Mouse (Mus musculus): ENCODE data around the gene Polr3h. TPM values are rescaled to one million over a fixed set of nuclear protein-coding genes. Genes with fewer than 3 reads are reported as not detected.

Polr3h gene
- polyA plus RNA-seq, 1 experiment from 2014 or later = 61.8 TPM

DNA sequence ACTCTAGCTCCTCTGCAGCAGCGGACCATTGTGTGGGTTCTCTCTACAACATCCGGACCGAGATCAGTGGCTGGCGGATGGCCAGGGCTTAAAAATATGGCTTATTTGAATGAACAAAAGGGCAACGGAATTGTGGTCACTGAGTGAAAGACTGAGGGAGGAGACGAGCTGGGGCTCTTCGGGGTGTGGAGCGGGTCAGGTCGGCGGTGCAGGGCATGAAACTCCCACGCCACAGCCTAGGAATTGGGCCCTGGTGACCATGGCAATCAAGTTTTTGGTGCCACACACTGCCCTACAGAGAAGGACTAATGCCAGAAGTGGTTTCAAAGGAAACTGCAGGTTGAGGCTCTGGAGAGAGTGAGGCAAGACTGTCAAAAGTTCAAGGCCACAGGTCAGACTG, 2.2 kb upstream of the Polr3h start:
- WGBS = 45% methylated on average over 11 of the region's 11 CpGs
- H3K9me3 ChIP-seq = no peaks in the 10 kb centered on the region
- no peak overlapping the region for H3K4me2 ChIP-seq (replicated peaks)
- H3K9ac ChIP-seq = no peak overlapping the region
- H3K27ac ChIP-seq = no peak overlapping the region
- H3K27me3 ChIP-seq (replicated peaks) = no peaks in the 10 kb centered on the region
- no peak overlapping the region for H3K4me3 ChIP-seq
- H3K36me3 ChIP-seq = no peaks in the 10 kb centered on the region
- ATAC-seq (ENCODE audit: low FRiP score, low read depth) = no peak
- peaks cover 31% of the 10 kb centered on the region for H3K4me1 ChIP-seq

DNA sequence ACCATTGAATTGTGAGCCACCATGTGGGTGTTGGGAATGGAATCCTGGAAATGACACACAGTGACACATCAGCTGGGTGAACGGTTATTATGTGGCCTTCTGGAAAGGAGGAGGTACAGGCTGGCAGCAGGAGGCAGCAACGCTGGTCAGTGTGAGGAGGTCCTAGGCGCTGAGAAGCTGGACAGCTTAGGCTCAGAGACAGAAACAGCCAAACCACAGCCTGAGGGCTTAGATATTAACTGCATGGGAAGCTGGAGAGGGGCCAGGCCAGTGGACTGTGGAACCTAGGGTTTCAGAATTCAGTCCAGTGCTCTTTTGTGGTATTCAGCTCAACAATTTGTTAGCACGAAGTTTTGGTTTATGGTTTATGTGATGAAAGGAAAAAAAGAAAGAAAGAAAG, 1.7 kb upstream of the Polr3h start:
- Histone ChIP-seq H3K27me3 (replicated peaks) (no peaks in the 10 kb centered on the region), H3K4me3 (no peak overlapping the region), H3K9ac (no peak overlapping the region), H3K4me1 (peaks cover 26% of the 10 kb centered on the region), H3K36me3 (no peaks in the 10 kb centered on the region), H3K27ac (no peak overlapping the region; the same call in 1 of the 2 replicates), H3K9me3 (no peaks in the 10 kb centered on the region), H3K4me2 (replicated peaks) (no peak overlapping the region)
- ATAC-seq (ENCODE audit: low FRiP score, low read depth) = no peak
- 54% methylated on average over 4 of the region's 4 CpGs for WGBS

DNA sequence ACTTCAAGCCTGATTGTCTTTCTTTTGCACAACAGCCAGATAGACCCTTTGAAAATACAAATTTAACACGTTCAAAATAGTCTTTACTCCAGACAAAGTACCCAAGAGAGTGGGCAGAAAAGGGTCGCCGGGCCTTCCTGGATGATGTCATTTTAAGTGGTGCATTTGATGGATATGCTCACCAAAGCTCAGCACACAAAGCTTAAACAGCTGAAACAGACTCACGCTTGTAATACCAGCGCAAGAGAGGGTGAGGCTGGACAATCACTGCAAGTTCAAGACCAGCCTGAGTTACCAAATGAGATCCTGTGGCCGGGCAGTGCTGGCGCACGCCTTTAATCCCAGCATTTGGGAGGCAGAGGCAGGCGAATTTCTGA, 394 bp upstream of the Polr3h start:
- Histone ChIP-seq H3K9ac (no peak overlapping the region), H3K4me3 (peak overlapping the region; percentile 73), H3K36me3 (peaks cover 3% of the 10 kb centered on the region; the same call in 1 of the 2 replicates), H3K4me2 (replicated peaks) (peak overlapping the region; percentile 99), H3K27ac (peak overlapping the region; percentile 59; the same call in 1 of the 2 replicates), H3K9me3 (no peaks in the 10 kb centered on the region), H3K27me3 (replicated peaks) (no peaks in the 10 kb centered on the region), H3K4me1 (peaks cover 29% of the 10 kb centered on the region)
- ATAC-seq (ENCODE audit: low FRiP score, low read depth) = peak; percentile 41; the same call in 1 of the 2 replicates
- WGBS = 29% methylated on average over 9 of the region's 9 CpGs

DNA sequence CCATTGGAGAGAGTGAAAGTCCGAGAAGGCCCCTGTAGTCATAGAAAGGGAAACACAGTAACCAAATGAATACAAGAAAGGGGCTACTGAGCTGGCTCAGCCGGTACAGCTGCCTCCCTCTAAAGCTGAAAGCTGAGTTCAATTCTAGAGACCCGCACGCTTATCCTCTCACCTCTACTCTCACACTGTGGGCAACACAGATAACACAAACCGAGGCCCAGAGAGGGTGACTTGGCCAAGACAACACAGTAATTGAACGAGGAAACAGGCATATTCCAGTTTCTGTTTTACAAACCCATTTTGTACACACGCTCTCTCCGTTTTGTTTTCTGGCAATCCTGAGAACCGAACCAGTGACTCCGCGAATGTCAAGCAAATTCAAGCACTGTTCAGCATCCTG, 1.1 kb downstream of the Polr3h start:
- no peak overlapping the region for H3K27ac ChIP-seq
- H3K9me3 ChIP-seq = no peaks in the 10 kb centered on the region
- 88% methylated on average over 11 of the region's 11 CpGs for WGBS
- peak overlapping the region; percentile 99 for H3K4me2 ChIP-seq (replicated peaks)
- peaks cover 3% of the 10 kb centered on the region; the same call in 1 of the 2 replicates for H3K36me3 ChIP-seq
- H3K9ac ChIP-seq = peak overlapping the region; percentile 73
- H3K4me3 ChIP-seq = peak overlapping the region; percentile 73
- ATAC-seq (ENCODE audit: low FRiP score, low read depth) = no peak
- H3K27me3 ChIP-seq (replicated peaks) = no peaks in the 10 kb centered on the region
- H3K4me1 ChIP-seq = peaks cover 29% of the 10 kb centered on the region

DNA sequence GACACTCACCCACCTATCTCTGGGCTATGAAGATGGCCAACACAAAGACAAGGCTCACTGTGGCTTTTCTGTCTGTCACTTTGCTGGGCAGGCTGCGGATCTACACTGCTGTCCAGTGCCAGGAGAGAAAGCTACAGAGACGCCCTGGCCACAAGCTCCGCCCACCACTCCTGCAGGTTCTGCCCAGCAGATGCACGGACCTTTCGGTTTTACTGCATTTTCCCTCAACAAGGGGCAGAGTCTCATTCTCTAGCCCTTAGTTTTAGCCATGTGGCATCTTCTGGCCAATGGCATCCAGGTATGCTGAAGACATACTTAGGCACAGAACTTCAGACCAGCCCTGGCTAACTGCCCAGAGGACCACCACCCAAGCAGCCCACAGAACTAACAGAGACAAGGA, 4.8 kb downstream of the Polr3h start:
- Histone ChIP-seq H3K4me1 (peaks cover 21% of the 10 kb centered on the region), H3K9ac (no peak overlapping the region), H3K27ac (no peak overlapping the region), H3K4me3 (no peak overlapping the region), H3K4me2 (replicated peaks) (no peak overlapping the region), H3K27me3 (replicated peaks) (no peaks in the 10 kb centered on the region), H3K9me3 (no peaks in the 10 kb centered on the region), H3K36me3 (peaks cover 12% of the 10 kb centered on the region)
- WGBS = 65% methylated on average over 5 of the region's 5 CpGs
- no peak for ATAC-seq (ENCODE audit: low FRiP score, low read depth)

DNA sequence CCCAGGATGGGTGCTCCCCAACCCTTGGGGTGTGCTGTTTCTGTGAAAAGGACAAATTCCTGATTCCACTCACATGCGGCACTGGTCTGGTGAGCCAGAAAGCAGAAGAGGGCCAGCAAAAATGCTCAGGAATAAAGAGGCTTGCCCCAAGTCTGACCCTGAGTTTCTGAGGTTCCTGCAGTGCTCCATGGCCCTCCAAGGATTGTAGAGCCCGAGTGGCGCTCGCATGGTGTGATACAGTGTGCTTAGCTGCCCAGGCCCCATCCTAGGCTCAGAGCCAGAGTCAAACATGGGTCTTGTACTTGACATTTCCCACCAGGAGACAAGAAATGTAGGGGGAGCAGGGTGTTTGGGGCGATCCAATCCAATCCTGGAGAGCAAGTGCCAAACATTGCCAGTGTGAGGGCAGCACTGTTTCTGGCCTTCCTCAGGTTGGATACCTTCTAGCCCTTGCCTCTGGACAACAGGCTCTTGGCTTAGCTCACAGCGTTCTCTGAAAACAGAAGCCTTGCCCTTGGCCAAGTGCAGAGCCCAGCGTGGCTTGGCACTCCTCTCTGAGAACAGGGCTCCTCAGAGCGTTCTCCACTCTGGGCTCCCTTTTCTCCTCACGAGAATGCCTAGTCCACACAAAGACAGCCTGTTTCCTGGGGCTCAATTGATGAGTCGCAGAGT, 5.4 kb downstream of the Polr3h start:
- Histone ChIP-seq H3K4me2 (replicated peaks) (no peak overlapping the region), H3K9ac (no peak overlapping the region), H3K27ac (no peak overlapping the region), H3K4me1 (peaks cover 21% of the 10 kb centered on the region), H3K9me3 (no peaks in the 10 kb centered on the region), H3K27me3 (replicated peaks) (no peaks in the 10 kb centered on the region), H3K4me3 (no peak overlapping the region), H3K36me3 (peaks cover 17% of the 10 kb centered on the region)
- 86% methylated on average over 10 of the region's 10 CpGs for WGBS
- ATAC-seq (ENCODE audit: low FRiP score, low read depth) = no peak

DNA sequence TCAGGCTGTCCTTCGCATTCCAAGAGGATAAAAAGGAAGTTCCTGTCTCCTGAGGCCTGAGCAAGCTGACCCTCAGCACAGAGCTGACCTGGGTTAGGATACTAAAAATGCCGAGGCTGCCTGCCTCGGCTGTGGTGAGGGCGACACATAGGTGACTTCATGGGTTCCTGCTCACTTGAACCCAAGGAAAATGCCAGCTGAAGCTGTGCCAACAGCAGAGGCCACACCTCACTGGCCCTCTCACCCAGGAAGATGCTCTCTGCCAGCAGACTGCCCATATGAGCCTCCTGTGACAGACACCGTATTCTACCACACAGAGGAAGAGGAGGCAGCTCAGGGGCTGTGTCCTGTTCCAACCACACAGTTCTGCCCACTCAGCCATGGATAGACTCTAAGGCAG, 7.0 kb downstream of the Polr3h start:
- no peak for ATAC-seq (ENCODE audit: low FRiP score, low read depth)

DNA sequence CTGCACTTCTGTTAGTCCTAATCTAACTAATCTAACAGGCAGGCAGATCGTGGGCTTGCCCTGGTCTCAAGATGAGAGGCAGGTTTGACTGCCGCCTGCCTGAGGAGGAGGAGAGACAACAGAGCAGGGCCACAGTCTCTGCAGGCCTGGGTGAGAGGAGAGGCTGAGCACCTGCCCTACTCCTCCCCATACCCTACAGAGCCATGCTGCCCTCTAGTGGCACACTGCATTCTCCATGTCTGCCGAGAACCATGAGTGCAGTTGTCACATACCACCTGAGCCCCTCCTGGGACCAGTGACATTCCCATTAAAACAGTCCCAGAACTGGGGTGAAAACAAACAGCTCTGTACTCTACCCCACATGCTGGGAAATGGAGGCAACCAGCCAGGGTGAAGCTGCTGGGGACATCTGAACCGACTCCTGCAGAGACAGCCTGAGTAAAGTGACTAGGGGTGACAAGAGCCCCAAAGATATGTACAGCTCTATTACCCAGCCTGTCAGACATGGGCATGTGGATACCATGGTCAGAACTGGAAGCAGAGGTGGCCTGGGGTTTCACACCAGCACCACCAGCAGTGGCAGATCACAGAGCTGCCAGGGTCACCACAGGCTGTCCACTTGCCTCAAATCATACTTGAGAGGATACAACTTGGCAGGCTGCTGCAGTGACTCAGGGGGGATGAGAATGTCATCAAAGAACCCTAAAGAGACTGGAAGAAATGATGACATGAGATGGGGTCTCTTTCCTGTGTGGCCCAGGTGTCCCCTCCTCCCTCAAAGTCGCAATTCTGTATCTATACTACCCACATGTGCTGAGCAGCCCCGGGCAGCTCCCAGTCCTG, 8.2 kb downstream of the Polr3h start:
- H3K4me1 ChIP-seq = peaks cover 3% of the 10 kb centered on the region; the same call in 1 of the 2 replicates
- no peak for ATAC-seq (ENCODE audit: low FRiP score, low read depth)
- no peak overlapping the region for H3K27ac ChIP-seq
- no peak overlapping the region for H3K4me2 ChIP-seq (replicated peaks)
- H3K4me3 ChIP-seq = no peak overlapping the region
- WGBS = 55% methylated on average over 6 of the region's 6 CpGs
- peaks cover 45% of the 10 kb centered on the region for H3K36me3 ChIP-seq
- no peak overlapping the region for H3K9ac ChIP-seq
- no peaks in the 10 kb centered on the region for H3K9me3 ChIP-seq
- no peaks in the 10 kb centered on the region for H3K27me3 ChIP-seq (replicated peaks)

More for the DNA sequence above, 7.0 kb downstream of the Polr3h start:
- Histone ChIP-seq H3K27ac (no peak overlapping the region), H3K9ac (no peak overlapping the region), H3K27me3 (replicated peaks) (no peaks in the 10 kb centered on the region), H3K4me2 (replicated peaks) (no peak overlapping the region), H3K4me1 (peaks cover 6% of the 10 kb centered on the region; the same call in 1 of the 2 replicates), H3K4me3 (no peak overlapping the region), H3K36me3 (peaks cover 32% of the 10 kb centered on the region), H3K9me3 (no peaks in the 10 kb centered on the region)
- 90% methylated on average over 5 of the region's 5 CpGs for WGBS

DNA sequence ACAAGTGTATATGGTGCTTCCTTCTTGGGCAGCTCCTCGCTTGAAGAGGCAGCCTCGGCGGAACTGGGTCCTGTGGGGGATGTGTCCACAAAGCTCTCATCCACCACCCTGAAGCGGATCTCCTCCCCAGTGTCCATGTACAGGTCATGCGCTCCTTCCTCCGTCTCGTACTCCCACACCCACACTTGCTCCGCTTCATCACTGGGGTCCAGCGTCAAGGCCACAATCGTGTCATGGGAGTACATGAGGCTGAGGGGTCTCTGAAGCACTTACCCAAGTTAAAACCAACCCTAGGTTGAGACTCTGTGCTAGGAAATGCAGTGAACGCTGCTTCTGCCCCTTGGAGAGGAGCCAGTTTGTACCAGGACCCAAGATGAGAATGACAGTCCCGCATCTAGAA, 8.8 kb downstream of the Polr3h start:
- H3K27ac ChIP-seq = no peak overlapping the region

DNA sequence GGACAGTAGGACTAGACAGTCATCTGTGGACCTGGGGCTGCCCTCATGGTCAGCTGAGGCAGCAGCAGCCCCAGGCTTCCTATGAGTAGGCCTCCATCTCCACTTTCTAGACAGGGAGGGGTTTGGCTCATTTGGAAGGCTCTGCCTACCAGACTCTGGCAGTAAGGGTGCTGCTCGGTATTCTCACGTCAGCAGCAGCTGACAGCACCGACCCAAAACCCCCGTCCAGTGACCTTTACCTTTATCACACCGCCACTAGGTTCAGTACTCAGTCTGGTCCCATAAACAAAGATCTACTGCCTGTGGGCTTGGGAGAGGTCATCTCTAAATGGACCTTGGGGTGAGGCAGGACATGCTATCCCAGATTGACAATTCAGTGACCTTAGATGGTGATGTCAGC, 10.4 kb downstream of the Polr3h start:
- ATAC-seq (ENCODE audit: low FRiP score, low read depth) = no peak
- Histone ChIP-seq H3K9ac (no peak overlapping the region), H3K27ac (no peak overlapping the region), H3K4me1 (no peaks in the 10 kb centered on the region), H3K27me3 (replicated peaks) (no peaks in the 10 kb centered on the region), H3K36me3 (peaks cover 63% of the 10 kb centered on the region), H3K4me3 (no peak overlapping the region), H3K9me3 (no peaks in the 10 kb centered on the region), H3K4me2 (replicated peaks) (no peak overlapping the region)
- WGBS = 87% methylated on average over 5 of the region's 5 CpGs

More for the DNA sequence above, 8.8 kb downstream of the Polr3h start:
- no peaks in the 10 kb centered on the region for H3K9me3 ChIP-seq
- no peaks in the 10 kb centered on the region for H3K27me3 ChIP-seq (replicated peaks)
- peaks cover 51% of the 10 kb centered on the region for H3K36me3 ChIP-seq
- WGBS = 93% methylated on average over 12 of the region's 12 CpGs
- H3K4me2 ChIP-seq (replicated peaks) = no peak overlapping the region
- ATAC-seq (ENCODE audit: low FRiP score, low read depth) = no peak
- no peak overlapping the region for H3K4me3 ChIP-seq
- peaks cover 3% of the 10 kb centered on the region; the same call in 1 of the 2 replicates for H3K4me1 ChIP-seq
- H3K9ac ChIP-seq = no peak overlapping the region

DNA sequence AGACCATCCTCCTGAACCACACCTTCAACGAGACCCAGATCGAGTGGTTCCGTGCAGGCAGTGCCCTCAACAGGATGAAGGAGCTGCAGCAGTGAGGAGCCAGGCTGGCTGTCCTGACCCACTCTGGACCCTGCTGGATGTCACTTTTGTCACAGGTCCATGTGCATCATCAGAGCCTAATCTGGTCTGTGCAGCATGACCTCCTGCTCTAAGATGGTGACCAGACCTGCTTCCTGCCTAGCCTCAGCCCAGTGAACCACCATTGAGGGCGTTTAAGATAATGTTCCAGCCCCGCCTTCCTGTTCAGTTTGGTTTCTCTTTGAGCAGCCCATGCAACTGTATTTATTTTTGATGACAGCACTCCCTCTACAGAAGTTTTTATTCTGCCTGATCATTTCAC, 11.4 kb downstream of the Polr3h start:
- H3K9me3 ChIP-seq = no peaks in the 10 kb centered on the region
- no peak overlapping the region for H3K4me3 ChIP-seq
- WGBS = 91% methylated on average over 5 of the region's 5 CpGs
- no peak overlapping the region for H3K27ac ChIP-seq
- H3K4me2 ChIP-seq (replicated peaks) = no peak overlapping the region
- ATAC-seq (ENCODE audit: low FRiP score, low read depth) = no peak
- no peaks in the 10 kb centered on the region for H3K4me1 ChIP-seq
- no peak overlapping the region for H3K9ac ChIP-seq
- H3K27me3 ChIP-seq (replicated peaks) = no peaks in the 10 kb centered on the region
- H3K36me3 ChIP-seq = peaks cover 73% of the 10 kb centered on the region

DNA sequence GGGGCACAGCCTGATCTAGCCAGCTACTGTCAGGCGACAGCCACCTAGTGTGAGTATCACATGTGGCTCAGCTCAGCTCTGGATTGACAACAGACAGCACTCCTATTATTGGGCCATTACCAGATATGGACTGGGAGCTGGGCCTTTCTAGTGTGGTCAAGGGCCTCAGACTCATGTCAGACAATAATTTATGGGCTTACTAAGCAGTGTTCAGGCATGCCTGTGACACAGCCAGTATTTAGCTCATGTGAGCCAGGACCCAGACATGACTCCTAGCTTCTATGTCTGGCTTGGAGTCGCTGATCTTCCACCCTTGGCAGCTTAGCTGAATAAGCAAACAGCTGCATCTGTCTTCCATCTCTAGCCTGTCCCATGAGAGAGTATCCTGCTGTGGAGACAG, 13.5 kb downstream of the Polr3h start:
- H3K4me3 ChIP-seq = no peak overlapping the region
- no peak overlapping the region for H3K4me2 ChIP-seq (replicated peaks)
- no peaks in the 10 kb centered on the region for H3K27me3 ChIP-seq (replicated peaks)
- no peak overlapping the region for H3K9ac ChIP-seq
- H3K36me3 ChIP-seq = peaks cover 91% of the 10 kb centered on the region
- H3K4me1 ChIP-seq = no peaks in the 10 kb centered on the region
- no peak overlapping the region for H3K27ac ChIP-seq
- 83% methylated on average over 2 of the region's 2 CpGs for WGBS
- no peak for ATAC-seq (ENCODE audit: low FRiP score, low read depth)
- no peaks in the 10 kb centered on the region for H3K9me3 ChIP-seq

Data from neural tube, embryonic 12.5 days (tissue).